Mouse (Mus musculus): ENCODE data around the gene Gabpa. TPM values are rescaled to one million over a fixed set of nuclear protein-coding genes. Genes with fewer than 3 reads are reported as not detected.

Gene Gabpa
- polyA plus RNA-seq, 2 experiments = 33.9 to 34.4 TPM

- H3K36me3 ChIP-seq (ENCODE audit: control insufficient read depth, insufficient read depth, low read length) = peaks cover 45% of the 10 kb centered on the region
- ATAC-seq (ENCODE audit: low FRiP score, low read depth) = no peak
- 94% methylated on average over 5 of the region's 5 CpGs for WGBS
Measured at GRCm38 (mm10) chr16:84832736-84833135, 2.0 kb upstream of the Gabpa start.

GRCm38 (mm10) chr16:84834344-84834743, 381 bp upstream of the Gabpa start:
- H3K36me3 ChIP-seq (ENCODE audit: control insufficient read depth, insufficient read depth, low read length) = peaks cover 35% of the 10 kb centered on the region
- DNase-seq (ENCODE audit: low spot score) = peak; percentile 10
- H3K9me3 ChIP-seq (ENCODE audit: control insufficient read depth, low read length) = no peaks in the 10 kb centered on the region
- no peak; the same call in 1 of the 2 replicates for ATAC-seq (ENCODE audit: low FRiP score, low read depth)
- no peak for TF ChIP-seq POLR2A (IDR thresholded peaks at IDR 0.05; ENCODE audit: borderline replicate concordance, extremely low read depth, insufficient read depth, insufficient read length)
- peak overlapping the region; percentile 68 for H3K4me2 ChIP-seq (replicated peaks; ENCODE audit: low read depth, low read length, severe bottlenecking)
- 3% methylated on average over 22 of the region's 22 CpGs for WGBS
- H3K4me1 ChIP-seq (ENCODE audit: control insufficient read depth, insufficient read depth, low read length) = peaks cover 4% of the 10 kb centered on the region; the same call in 1 of the 2 replicates
- H3K27me3 ChIP-seq (ENCODE audit: control insufficient read depth, insufficient read depth, low read length) = no peaks in the 10 kb centered on the region
- peak overlapping the region; percentile 96 for H3K4me3 ChIP-seq (replicated peaks; ENCODE audit: low read length)
- peak overlapping the region; percentile 99 for H3K9ac ChIP-seq (ENCODE audit: low read depth, low read length, severe bottlenecking)
- peak overlapping the region; percentile 99 for H3K27ac ChIP-seq (replicated peaks; ENCODE audit: low read depth, low read length)

More at GRCm38 (mm10) chr16:84832736-84833135, 2.0 kb upstream of the Gabpa start:
- no peaks in the 10 kb centered on the region for H3K27me3 ChIP-seq (ENCODE audit: control insufficient read depth, insufficient read depth, low read length)
- no peak overlapping the region for H3K4me2 ChIP-seq (replicated peaks; ENCODE audit: low read depth, low read length, severe bottlenecking)
- no peak for TF ChIP-seq POLR2A (IDR thresholded peaks at IDR 0.05; ENCODE audit: borderline replicate concordance, extremely low read depth, insufficient read depth, insufficient read length)
- H3K9ac ChIP-seq (ENCODE audit: low read depth, low read length, severe bottlenecking) = no peak overlapping the region
- no peak overlapping the region for H3K4me3 ChIP-seq (replicated peaks; ENCODE audit: low read length)
- no peak for DNase-seq (ENCODE audit: low spot score)
- no peak overlapping the region for H3K27ac ChIP-seq (replicated peaks; ENCODE audit: low read depth, low read length)
- no peaks in the 10 kb centered on the region for H3K9me3 ChIP-seq (ENCODE audit: control insufficient read depth, low read length)
- peaks cover 4% of the 10 kb centered on the region; the same call in 1 of the 2 replicates for H3K4me1 ChIP-seq (ENCODE audit: control insufficient read depth, insufficient read depth, low read length)

GRCm38 (mm10) chr16:84835441-84835822, 707 bp downstream of the Gabpa start, which contains the start of gene Atp5j:
Gene Atp5j (minus strand): TSS chr16:84835625.
- peaks cover 4% of the 10 kb centered on the region; the same call in 1 of the 2 replicates for H3K4me1 ChIP-seq (ENCODE audit: control insufficient read depth, insufficient read depth, low read length)
- no peak for TF ChIP-seq POLR2A (IDR thresholded peaks at IDR 0.05; ENCODE audit: borderline replicate concordance, extremely low read depth, insufficient read depth, insufficient read length)
- peak within 1 kb of the TSS; percentile 68 for H3K4me2 ChIP-seq (replicated peaks; ENCODE audit: low read depth, low read length, severe bottlenecking)
- H3K4me3 ChIP-seq (replicated peaks; ENCODE audit: low read length) = peak within 1 kb of the TSS; percentile 96
- peak; percentile 72 for ATAC-seq (ENCODE audit: low FRiP score, low read depth)
- H3K36me3 ChIP-seq (ENCODE audit: control insufficient read depth, insufficient read depth, low read length) = peaks cover 31% of the 10 kb centered on the region
- peak; percentile 73 for DNase-seq (ENCODE audit: low spot score)
- no peaks in the 10 kb centered on the region for H3K27me3 ChIP-seq (ENCODE audit: control insufficient read depth, insufficient read depth, low read length)
- H3K9me3 ChIP-seq (ENCODE audit: control insufficient read depth, low read length) = no peaks in the 10 kb centered on the region
- peak within 1 kb of the TSS; percentile 99 for H3K27ac ChIP-seq (replicated peaks; ENCODE audit: low read depth, low read length)
- H3K9ac ChIP-seq (ENCODE audit: low read depth, low read length, severe bottlenecking) = peak within 1 kb of the TSS; percentile 99
- 0% methylated on average over 31 of the region's 57 CpGs for WGBS

- peaks cover 30% of the 10 kb centered on the region for H3K36me3 ChIP-seq (ENCODE audit: control insufficient read depth, insufficient read depth, low read length)
- DNase-seq (ENCODE audit: low spot score) = peak; percentile 71
- ATAC-seq (ENCODE audit: low FRiP score, low read depth) = peak; percentile 5; the same call in 1 of the 2 replicates
- WGBS = 8% methylated on average over 29 of the region's 29 CpGs
- 0 out of 2 replicates have a peak, but pooled peaks have one; percentile 17 for TF ChIP-seq POLR2A (IDR thresholded peaks at IDR 0.05; ENCODE audit: borderline replicate concordance, extremely low read depth, insufficient read depth, insufficient read length)
- peaks cover 4% of the 10 kb centered on the region; the same call in 1 of the 2 replicates for H3K4me1 ChIP-seq (ENCODE audit: control insufficient read depth, insufficient read depth, low read length)
- H3K9me3 ChIP-seq (ENCODE audit: control insufficient read depth, low read length) = no peaks in the 10 kb centered on the region
- peak overlapping the region; percentile 99 for H3K9ac ChIP-seq (ENCODE audit: low read depth, low read length, severe bottlenecking)
- H3K27ac ChIP-seq (replicated peaks; ENCODE audit: low read depth, low read length) = peak overlapping the region; percentile 99
- H3K27me3 ChIP-seq (ENCODE audit: control insufficient read depth, insufficient read depth, low read length) = no peaks in the 10 kb centered on the region
- peak overlapping the region; percentile 96 for H3K4me3 ChIP-seq (replicated peaks; ENCODE audit: low read length)
- peak overlapping the region; percentile 68 for H3K4me2 ChIP-seq (replicated peaks; ENCODE audit: low read depth, low read length, severe bottlenecking)
Measured at GRCm38 (mm10) chr16:84835823-84836743, 1.4 kb downstream of the Gabpa start.

- WGBS = 83% methylated on average over 2 of the region's 2 CpGs
- Histone ChIP-seq H3K27me3 (ENCODE audit: control insufficient read depth, insufficient read depth, low read length) (no peaks in the 10 kb centered on the region), H3K9me3 (ENCODE audit: control insufficient read depth, low read length) (no peaks in the 10 kb centered on the region), H3K4me2 (replicated peaks; ENCODE audit: low read depth, low read length, severe bottlenecking) (no peak overlapping the region), H3K9ac (ENCODE audit: low read depth, low read length, severe bottlenecking) (no peak overlapping the region), H3K27ac (replicated peaks; ENCODE audit: low read depth, low read length) (no peak overlapping the region), H3K4me3 (replicated peaks; ENCODE audit: low read length) (no peak overlapping the region), H3K4me1 (ENCODE audit: control insufficient read depth, insufficient read depth, low read length) (peaks cover 3% of the 10 kb centered on the region; the same call in 1 of the 2 replicates), H3K36me3 (ENCODE audit: control insufficient read depth, insufficient read depth, low read length) (peaks cover 32% of the 10 kb centered on the region)
- ATAC-seq (ENCODE audit: low FRiP score, low read depth) (no peak), DNase-seq (ENCODE audit: low spot score) (no peak)
- TF ChIP-seq POLR2A (IDR thresholded peaks at IDR 0.05; ENCODE audit: borderline replicate concordance, extremely low read depth, insufficient read depth, insufficient read length) = no peak
Measured at GRCm38 (mm10) chr16:84838576-84838975, 3.9 kb downstream of the Gabpa start.

Measured in limb, embryonic 14.5 days (tissue).